Mouse (Mus musculus) stomach, postnatal 0 days (tissue): ENCODE data around the gene Cort.

Source experiments
- CTCF ChIP-seq: IDR thresholded peaks from 2 replicates; pipeline ENCODE4 v1.5.1; 2016; ENCODE audit warnings: antibody characterized with exemption, low read depth, mild to moderate bottlenecking, moderate library complexity
- EP300 ChIP-seq: optimal IDR thresholded peaks from 2 replicates; pipeline ENCODE3; 2016; ENCODE audit warnings: antibody characterized with exemption

DNA sequence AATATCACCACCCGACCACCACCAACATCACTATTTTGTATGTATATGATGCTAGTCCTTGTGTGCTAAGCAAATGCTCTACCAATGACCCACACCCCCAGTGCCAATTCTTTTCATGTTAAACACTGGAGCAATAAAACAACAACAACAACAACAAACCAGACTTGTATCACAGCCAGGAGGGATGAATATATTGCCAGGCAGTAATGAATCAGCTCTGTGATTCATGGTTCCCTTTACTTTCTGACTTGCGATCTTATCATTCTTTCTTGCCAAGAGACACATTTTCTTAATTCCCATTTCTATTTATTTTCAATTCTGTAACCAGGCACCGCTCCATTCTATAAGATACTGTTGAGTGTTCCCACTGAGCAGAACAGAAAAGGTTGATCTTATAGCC, 25.1 kb downstream of the Cort start:
- no peak for TF ChIP-seq CTCF
- no peak for TF ChIP-seq EP300
